Mouse (Mus musculus): Measurements from ENCODE around the gene 1700102P08Rik.

The 1700102P08Rik gene

GRCm38 (mm10) chr9:108392676-108393075, at the start of gene 1700102P08Rik:
1700102P08Rik (plus strand) TSS chr9:108392805.
- DNase-seq (ENCODE audit: low read depth in 1 of 2, low spot score in 2 of 2) = no peak

GRCm38 (mm10) chr9:108343331-108343730, 49.3 kb upstream of the 1700102P08Rik start:
- DNase-seq (ENCODE audit: low read depth in 1 of 2, low spot score in 2 of 2) = no peak

GRCm38 (mm10) chr9:108343835-108344234, 48.8 kb upstream of the 1700102P08Rik start:
- no peak for DNase-seq (ENCODE audit: low read depth in 1 of 2, low spot score in 2 of 2)

- DNase-seq (ENCODE audit: low read depth in 1 of 2, low spot score in 2 of 2) = no peak
Observed at GRCm38 (mm10) chr9:108344471-108344870, 48.1 kb upstream of the 1700102P08Rik start.

GRCm38 (mm10) chr9:108347024-108347423, 45.6 kb upstream of the 1700102P08Rik start:
- no peak for DNase-seq (ENCODE audit: low read depth in 1 of 2, low spot score in 2 of 2)

GRCm38 (mm10) chr9:108347540-108348289, 44.9 kb upstream of the 1700102P08Rik start, which contains the start of gene Usp4:
Usp4 (plus strand) TSS chr9:108347853.
- DNase-seq (ENCODE audit: low read depth in 1 of 2, low spot score in 2 of 2) = peak; percentile 44 to 76

- DNase-seq (ENCODE audit: low read depth in 1 of 2, low spot score in 2 of 2) = no peak
Observed at GRCm38 (mm10) chr9:108348290-108348680, 44.3 kb upstream of the 1700102P08Rik start.

GRCm38 (mm10) chr9:108349727-108350126, 42.9 kb upstream of the 1700102P08Rik start:
- DNase-seq (ENCODE audit: low read depth in 1 of 2, low spot score in 2 of 2) = no peak

- DNase-seq (ENCODE audit: low read depth in 1 of 2, low spot score in 2 of 2) = no peak
Observed at GRCm38 (mm10) chr9:108378234-108378633, 14.4 kb upstream of the 1700102P08Rik start.

- DNase-seq (ENCODE audit: low read depth in 1 of 2, low spot score in 2 of 2) = no peak
Observed at GRCm38 (mm10) chr9:108378736-108379135, 13.9 kb upstream of the 1700102P08Rik start.

GRCm38 (mm10) chr9:108379294-108379693, 13.3 kb upstream of the 1700102P08Rik start:
- no peak for DNase-seq (ENCODE audit: low read depth in 1 of 2, low spot score in 2 of 2)

- no peak for DNase-seq (ENCODE audit: low read depth in 1 of 2, low spot score in 2 of 2)
Observed at GRCm38 (mm10) chr9:108381382-108381781, 11.2 kb upstream of the 1700102P08Rik start.

GRCm38 (mm10) chr9:108385006-108385405, 7.6 kb upstream of the 1700102P08Rik start:
- no peak for DNase-seq (ENCODE audit: low read depth in 1 of 2, low spot score in 2 of 2)

GRCm38 (mm10) chr9:108386816-108387215, 5.8 kb upstream of the 1700102P08Rik start:
- no peak for DNase-seq (ENCODE audit: low read depth in 1 of 2, low spot score in 2 of 2)

- DNase-seq (ENCODE audit: low read depth in 1 of 2, low spot score in 2 of 2) = no peak
Observed at GRCm38 (mm10) chr9:108388601-108389000, 4.0 kb upstream of the 1700102P08Rik start.

GRCm38 (mm10) chr9:108389220-108389619, 3.4 kb upstream of the 1700102P08Rik start:
- no peak for DNase-seq (ENCODE audit: low read depth in 1 of 2, low spot score in 2 of 2)

GRCm38 (mm10) chr9:108394191-108394590, 1.6 kb downstream of the 1700102P08Rik start:
- no peak for DNase-seq (ENCODE audit: low read depth in 1 of 2, low spot score in 2 of 2)

- DNase-seq (ENCODE audit: low read depth in 1 of 2, low spot score in 2 of 2) = no peak
Observed at GRCm38 (mm10) chr9:108395427-108395826, 2.8 kb downstream of the 1700102P08Rik start.

- no peak for DNase-seq (ENCODE audit: low read depth in 1 of 2, low spot score in 2 of 2)
Observed at GRCm38 (mm10) chr9:108398324-108398723, 5.7 kb downstream of the 1700102P08Rik start.

- no peak for DNase-seq (ENCODE audit: low read depth in 1 of 2, low spot score in 2 of 2)
Observed at GRCm38 (mm10) chr9:108401186-108401960, 8.8 kb downstream of the 1700102P08Rik start.

GRCm38 (mm10) chr9:108403081-108403480, 10.5 kb downstream of the 1700102P08Rik start:
- DNase-seq (ENCODE audit: low read depth in 1 of 2, low spot score in 2 of 2) = no peak

GRCm38 (mm10) chr9:108404451-108404850, 11.8 kb downstream of the 1700102P08Rik start:
- no peak for DNase-seq (ENCODE audit: low read depth in 1 of 2, low spot score in 2 of 2)
